Mouse (Mus musculus) lung, embryonic 16.5 days (tissue): ENCODE data around the gene Kcnn1. TPM values are rescaled to one million over a fixed set of nuclear protein-coding genes. Genes with fewer than 3 reads are reported as not detected.
A peak's percentile ranks its signal among the peaks of the same experiment; 100 is the strongest.

Experiments used
- ATAC-seq: fragments of 200-750 bp; cut with Nextera tagmentation; 2 replicates; pipeline ENCODE4 v1.8.0; 2017; ENCODE audit warnings: low read depth, mild to moderate bottlenecking, moderate library complexity
- H3K27ac ChIP-seq: fragments of 300-500 bp; sonication (generic); 2 replicates; pipeline ENCODE4 v1.5.1; 2014; ENCODE audit warnings: mild to moderate bottlenecking, control low read depth, low read length
- H3K27me3 ChIP-seq: fragments of 300-500 bp; sonication (generic); 2 replicates; pipeline ENCODE4 v1.6.1; 2014; ENCODE audit warnings: low read depth, low read length, mixed read lengths; ENCODE audit not compliant: control insufficient read depth, insufficient read depth
- H3K36me3 ChIP-seq: fragments of 300-500 bp; sonication (generic); 2 replicates; pipeline ENCODE4 v1.6.1; 2014; ENCODE audit warnings: low read length; ENCODE audit not compliant: control insufficient read depth, insufficient read depth
- H3K4me1 ChIP-seq: fragments of 300-500 bp; sonication (generic); replicated peaks from 2 replicates; pipeline ENCODE4 v1.6.1; 2014; ENCODE audit warnings: low read length, mixed read lengths; ENCODE audit not compliant: control insufficient read depth, insufficient read depth
- H3K4me2 ChIP-seq: fragments of 300-500 bp; sonication (generic); 2 replicates; pipeline ENCODE4 v1.6.1; 2014; ENCODE audit warnings: low read depth, low read length, control low read depth
- H3K4me3 ChIP-seq: fragments of 300-500 bp; sonication (generic); 2 replicates; pipeline ENCODE4 v1.5.1; 2014; ENCODE audit warnings: mild to moderate bottlenecking, low read length, control low read depth
- H3K9ac ChIP-seq: fragments of 300-500 bp; sonication (generic); 2 replicates; pipeline ENCODE4 v1.6.1; 2014; ENCODE audit warnings: low read length, control low read depth
- H3K9me3 ChIP-seq: fragments of 300-500 bp; sonication (generic); 2 replicates; pipeline ENCODE4 v1.6.1; 2016; ENCODE audit warnings: low read length; ENCODE audit not compliant: control insufficient read depth
- WGBS: fragments of 180-500 bp; shearing (Covaris S2); extraction: QIAGEN DNeasy Blood & Tissue Kit; methylation state at CpG from one replicate; pipeline ENCODE4 v1.1.7; 2014; 5-methylcytosine and 5-hydroxymethylcytosine counted together
- microRNA-seq: library from miRNA; unstranded; fragments of <30 nt; microRNA quantifications from one replicate; pipeline ENCODE4, GENCODE M21; 2016
- polyA plus RNA-seq: library from polyadenylated mRNA; unstranded; fragments of >200 nt; fragmentation: Nextera tagmentation; extraction: Ambion mirVana; gene quantifications from 2 replicates; pipeline ENCODE4 v1.2.1, GENCODE M21; 2015

The Kcnn1 gene
- polyA plus RNA-seq, 1 experiment from 2014 or later: 0.99 TPM

DNA sequence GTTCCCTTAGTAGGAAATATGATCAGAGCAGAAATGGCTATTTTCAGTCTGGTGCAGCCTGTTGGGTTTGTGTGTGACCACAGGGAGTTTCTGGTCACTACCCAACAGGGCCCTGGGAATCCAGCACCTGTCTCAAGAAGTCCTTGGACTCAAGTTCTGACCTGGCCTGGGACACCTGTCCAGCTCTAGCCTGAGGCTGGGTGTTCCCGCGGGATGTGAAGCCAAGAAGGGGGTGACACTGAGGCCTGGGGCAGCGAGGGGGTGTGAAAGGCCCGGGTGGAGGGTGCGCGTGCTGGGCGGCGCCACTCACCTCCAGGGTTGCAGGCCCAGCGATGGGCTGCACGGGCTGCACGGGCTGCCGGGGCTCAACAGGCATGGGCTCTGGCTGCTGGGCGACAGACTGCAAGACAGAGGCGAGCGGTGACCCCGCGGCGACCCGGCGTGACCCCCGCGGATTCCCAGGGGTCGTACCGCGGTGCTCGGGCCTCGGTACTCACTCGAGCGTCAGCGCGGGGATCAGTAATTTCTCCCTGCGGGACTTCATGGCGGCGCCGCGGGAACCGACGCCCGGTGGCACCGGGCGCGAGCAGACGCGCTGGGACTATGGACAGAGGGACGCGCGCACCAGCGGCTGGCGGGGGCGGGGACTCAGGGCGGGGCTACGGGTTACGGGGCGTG lies 66.5 kb downstream of the Kcnn1 start:
- 2% methylated on average over 54 of the region's 54 CpGs for WGBS
- peak overlapping the region; percentile 92 for H3K4me2 ChIP-seq
- H3K9ac ChIP-seq: peak overlapping the region; percentile 69
- H3K36me3 ChIP-seq: no peaks in the 10 kb centered on the region
- peaks cover 31% of the 10 kb centered on the region for H3K27me3 ChIP-seq
- peak overlapping the region; percentile 59 for H3K4me3 ChIP-seq
- no peak overlapping the region; the same call in 1 of the 2 replicates for H3K27ac ChIP-seq
- ATAC-seq: no peak
- H3K4me1 ChIP-seq: peaks cover 29% of the 10 kb centered on the region
- no peaks in the 10 kb centered on the region for H3K9me3 ChIP-seq

- WGBS: 79% methylated on average over 2 of the region's 2 CpGs
- Histone ChIP-seq H3K9ac (no peak overlapping the region), H3K36me3 (no peaks in the 10 kb centered on the region), H3K4me1 (peaks cover 39% of the 10 kb centered on the region), H3K4me2 (no peak overlapping the region), H3K4me3 (no peak overlapping the region), H3K9me3 (no peaks in the 10 kb centered on the region), H3K27ac (no peak overlapping the region), H3K27me3 (peaks cover 27% of the 10 kb centered on the region)
- no peak for ATAC-seq
Measured at GRCm38 (mm10) chr8:70795370-70795769, 67.7 kb downstream of the Kcnn1 start.

DNA sequence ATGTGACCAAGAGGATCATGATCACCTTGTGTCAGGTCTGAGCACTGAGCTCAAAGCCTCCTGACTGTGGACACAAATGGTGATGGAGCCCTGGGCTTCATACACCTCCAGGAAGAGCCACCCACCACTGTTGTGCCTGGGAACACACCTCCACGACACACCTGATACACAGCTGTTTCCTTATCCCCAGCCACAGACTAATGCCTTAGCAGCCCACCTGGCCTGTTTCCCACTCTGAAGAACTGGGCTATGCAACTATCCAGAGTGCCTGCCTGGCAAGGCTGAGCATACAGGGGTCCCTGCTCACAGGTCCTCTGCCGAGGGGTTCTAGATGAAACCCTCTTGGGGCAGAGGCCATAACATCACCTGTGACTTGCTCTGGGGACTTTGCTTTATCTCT lies 68.8 kb downstream of the Kcnn1 start:
- H3K9me3 ChIP-seq: no peaks in the 10 kb centered on the region
- H3K36me3 ChIP-seq: no peaks in the 10 kb centered on the region
- ATAC-seq: no peak
- WGBS: 87% methylated on average over 2 of the region's 2 CpGs
- H3K27ac ChIP-seq: no peak overlapping the region
- H3K4me2 ChIP-seq: no peak overlapping the region
- no peak overlapping the region for H3K9ac ChIP-seq
- no peak overlapping the region for H3K4me3 ChIP-seq
- peaks cover 16% of the 10 kb centered on the region for H3K27me3 ChIP-seq
- H3K4me1 ChIP-seq: peaks cover 39% of the 10 kb centered on the region

DNA sequence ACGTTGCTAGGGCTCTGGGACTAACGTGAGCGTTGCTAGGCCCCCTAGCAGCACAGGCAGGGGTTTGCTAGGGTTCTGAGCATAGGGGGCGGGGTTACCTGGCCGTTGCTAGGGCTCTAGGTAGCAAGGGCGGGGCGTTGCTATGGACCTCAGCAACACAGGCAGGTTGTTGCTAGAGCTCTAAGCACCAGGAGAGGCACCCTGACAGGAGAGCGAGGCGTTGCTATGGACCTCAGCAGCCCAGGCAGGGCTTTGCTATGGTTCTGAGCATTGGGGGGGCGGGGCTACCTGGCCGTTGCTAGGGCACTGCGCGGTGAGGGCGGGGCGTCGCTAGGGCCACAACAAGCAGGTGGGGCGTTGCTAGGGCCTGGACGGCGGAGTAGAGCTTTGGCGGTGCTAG lies 70.4 kb downstream of the Kcnn1 start:
- peaks cover 35% of the 10 kb centered on the region for H3K4me1 ChIP-seq
- ATAC-seq: peak; percentile 51
- peak overlapping the region; percentile 62 for H3K4me2 ChIP-seq
- peaks cover 1% of the 10 kb centered on the region for H3K27me3 ChIP-seq
- peaks cover 2% of the 10 kb centered on the region; the same call in 1 of the 2 replicates for H3K36me3 ChIP-seq
- H3K27ac ChIP-seq: peak overlapping the region; percentile 54
- H3K9ac ChIP-seq: peak overlapping the region; percentile 25; the same call in 1 of the 2 replicates
- H3K4me3 ChIP-seq: peak overlapping the region; percentile 78
- no peaks in the 10 kb centered on the region for H3K9me3 ChIP-seq
- 1% methylated on average over 20 of the region's 20 CpGs for WGBS

Small RNAs within 50 kb of the gene (microRNA-seq; reads per million reads assigned to microRNA genes)
- gene Mir7067 (not detected), gene Mir7240 (not detected)

Other genes with a start within 250 kb of the Kcnn1 start
- 2.0 and 3.2 TPM in 2 replicates for gene Lrrc25, start 247.1 kb downstream of the Kcnn1 start, polyA plus RNA-seq
- 0.45 and 0.60 TPM in 2 replicates for gene Gdf15, start 230.8 kb downstream of the Kcnn1 start, polyA plus RNA-seq
- 43.6 and 46.7 TPM in 2 replicates for gene Pgpep1, start 202.9 kb downstream of the Kcnn1 start, polyA plus RNA-seq
- gene Lsm4, start 190.0 kb downstream of the Kcnn1 start, polyA plus RNA-seq: 197 and 214 TPM in 2 replicates
- gene Jund, start 164.3 kb downstream of the Kcnn1 start, polyA plus RNA-seq: 26.2 and 28.8 TPM in 2 replicates
- not detected in 2 replicates for gene Iqcn, start 159.8 kb downstream of the Kcnn1 start, polyA plus RNA-seq
- 0.26 TPM in 1 of 2 replicates, not detected in the other for gene Gm3336, start 144.7 kb downstream of the Kcnn1 start, polyA plus RNA-seq
- gene Pde4c, start 139.5 kb downstream of the Kcnn1 start, polyA plus RNA-seq: 0.10 and 0.19 TPM in 2 replicates
- gene Rab3a, start 108.6 kb downstream of the Kcnn1 start, polyA plus RNA-seq: 14.8 and 16.2 TPM in 2 replicates
- gene Mpv17l2, start 102.3 kb downstream of the Kcnn1 start, polyA plus RNA-seq: 37.1 and 39.2 TPM in 2 replicates
- gene Pik3r2, start 86.5 kb downstream of the Kcnn1 start, polyA plus RNA-seq: 56.0 and 56.8 TPM in 2 replicates
- 13.7 and 14.3 TPM in 2 replicates for gene Mast3, start 58.2 kb downstream of the Kcnn1 start, polyA plus RNA-seq
- 0.24 and 0.69 TPM in 2 replicates for gene Il12rb1, start 54.8 kb downstream of the Kcnn1 start, polyA plus RNA-seq
- gene Arrdc2, start 23.5 kb downstream of the Kcnn1 start, polyA plus RNA-seq: 4.5 and 5.6 TPM in 2 replicates
- 99.2 and 106 TPM in 2 replicates for gene Ccdc124, start 10.7 kb upstream of the Kcnn1 start, polyA plus RNA-seq
- gene Slc5a5, start 29.5 kb upstream of the Kcnn1 start, polyA plus RNA-seq: 0.13 and 0.16 TPM in 2 replicates
- 5,017 and 5,100 TPM in 2 replicates for gene Rpl18a, start 34.2 kb upstream of the Kcnn1 start, polyA plus RNA-seq
- 45.9 and 49.2 TPM in 2 replicates for gene Map1s, start 42.7 kb upstream of the Kcnn1 start, polyA plus RNA-seq